Mouse (Mus musculus) cortical plate, adult 2 months (tissue): ENCODE data around the gene Gramd1b. TPM values are rescaled to one million over a fixed set of nuclear protein-coding genes. Genes with fewer than 3 reads are reported as not detected.
A peak's percentile ranks its signal among the peaks of the same experiment; 100 is the strongest.

ENCODE experiments used
- H3K27ac ChIP-seq: fragments of 200-500 bp; 2 replicates; pipeline ENCODE4 v1.5.1; 2012; ENCODE audit warnings: low read length, control low read depth, inconsistent platforms; ENCODE audit not compliant: insufficient read depth
- H3K4me1 ChIP-seq: fragments of 200-500 bp; 2 replicates; pipeline ENCODE4 v1.6.1; 2011; ENCODE audit warnings: low read length; ENCODE audit not compliant: control insufficient read depth, insufficient read depth
- H3K4me3 ChIP-seq: fragments of 200-500 bp; 2 replicates; pipeline ENCODE4 v1.5.1; 2011; ENCODE audit warnings: mild to moderate bottlenecking, low read length, control low read depth; ENCODE audit not compliant: insufficient read depth
- CTCF ChIP-seq: fragments of 200-500 bp; IDR thresholded peaks from 2 replicates; pipeline ENCODE4 v1.5.1; 2011; ENCODE audit warnings: mild to moderate bottlenecking, control low read depth, low read length; ENCODE audit not compliant: insufficient read depth; ENCODE audit errors: extremely low read depth
- POLR2A ChIP-seq: fragments of 200-500 bp; IDR thresholded peaks from 2 replicates; pipeline ENCODE4 v1.6.1; 2011; ENCODE audit warnings: mild to moderate bottlenecking, low read length, control low read depth; ENCODE audit not compliant: insufficient read depth; ENCODE audit errors: extremely low read depth
- polyA plus RNA-seq: library from polyadenylated mRNA; depleted of rRNA; stranded (reverse); fragments of >200 nt; gene quantifications from 2 replicates; pipeline ENCODE4 v1.2.3, GENCODE M21; 2012

The Gramd1b gene
- polyA plus RNA-seq, 1 experiment = 133 TPM

GRCm38 (mm10) chr9:40358408-40358896 lies 172.7 kb downstream of the Gramd1b start:
- H3K27ac ChIP-seq = peak overlapping the region; percentile 6; the same call in 1 of the 2 replicates
- TF ChIP-seq CTCF = no peak
- TF ChIP-seq POLR2A = no peak
- H3K4me3 ChIP-seq = no peak overlapping the region
- H3K4me1 ChIP-seq = peaks cover 9% of the 10 kb centered on the region

GRCm38 (mm10) chr9:40356768-40357446 lies 174.3 kb downstream of the Gramd1b start:
- H3K4me3 ChIP-seq = no peak overlapping the region
- TF ChIP-seq CTCF = no peak
- TF ChIP-seq POLR2A = no peak
- H3K4me1 ChIP-seq = peaks cover 9% of the 10 kb centered on the region
- peak overlapping the region; percentile 21; the same call in 1 of the 2 replicates for H3K27ac ChIP-seq

- no peak overlapping the region for H3K4me3 ChIP-seq
- TF ChIP-seq CTCF (no peak), POLR2A (no peak)
- peaks cover 6% of the 10 kb centered on the region for H3K4me1 ChIP-seq
- no peak overlapping the region for H3K27ac ChIP-seq
These were observed 174.8 kb downstream of the Gramd1b start for GRCm38 (mm10) chr9:40356368-40356767.

GRCm38 (mm10) chr9:40355406-40355805 lies 175.8 kb downstream of the Gramd1b start:
- Histone ChIP-seq H3K4me1 (peaks cover 6% of the 10 kb centered on the region), H3K4me3 (no peak overlapping the region), H3K27ac (no peak overlapping the region)
- TF ChIP-seq CTCF = no peak

- Histone ChIP-seq H3K27ac (no peak overlapping the region), H3K4me1 (peaks cover 6% of the 10 kb centered on the region)
- no peak for TF ChIP-seq POLR2A
- TF ChIP-seq CTCF = no peak
These were observed 177.6 kb downstream of the Gramd1b start for GRCm38 (mm10) chr9:40353596-40353995.

GRCm38 (mm10) chr9:40350640-40351039 lies 180.5 kb downstream of the Gramd1b start:
- Histone ChIP-seq H3K27ac (no peak overlapping the region), H3K4me3 (no peak overlapping the region), H3K4me1 (peaks cover 3% of the 10 kb centered on the region; the same call in 1 of the 2 replicates)
- TF ChIP-seq POLR2A (no peak), CTCF (peak; percentile 84)

More at GRCm38 (mm10) chr9:40353596-40353995, 177.6 kb downstream of the Gramd1b start:
- H3K4me3 ChIP-seq = no peak overlapping the region

- Histone ChIP-seq H3K4me1 (peaks cover 3% of the 10 kb centered on the region; the same call in 1 of the 2 replicates), H3K4me3 (no peak overlapping the region), H3K27ac (no peak overlapping the region)
- TF ChIP-seq POLR2A (no peak), CTCF (no peak)
These were observed 181.1 kb downstream of the Gramd1b start for GRCm38 (mm10) chr9:40350052-40350451.

GRCm38 (mm10) chr9:40349554-40349953 lies 181.6 kb downstream of the Gramd1b start:
- H3K4me1 ChIP-seq = peaks cover 3% of the 10 kb centered on the region; the same call in 1 of the 2 replicates
- H3K4me3 ChIP-seq = no peak overlapping the region
- TF ChIP-seq POLR2A (no peak), CTCF (no peak)
- H3K27ac ChIP-seq = no peak overlapping the region

GRCm38 (mm10) chr9:40348714-40349233 lies 182.4 kb downstream of the Gramd1b start:
- H3K27ac ChIP-seq = no peak overlapping the region

More at GRCm38 (mm10) chr9:40348714-40349233, 182.4 kb downstream of the Gramd1b start:
- TF ChIP-seq POLR2A (no peak), CTCF (no peak)
- Histone ChIP-seq H3K4me3 (no peak overlapping the region), H3K4me1 (peaks cover 3% of the 10 kb centered on the region; the same call in 1 of the 2 replicates)
